Mouse (Mus musculus) embryonic fibroblast, embryonic 13.5 days (primary cell): ENCODE measurements around the gene Twnk. TPM values are rescaled to one million over a fixed set of nuclear protein-coding genes. Genes with fewer than 3 reads are reported as not detected.

Source experiments
- H3K27ac ChIP-seq: 2 replicates; pipeline ENCODE4 v1.5.1; 2012; ENCODE audit warnings: low read length, control low read depth, inconsistent platforms; ENCODE audit not compliant: insufficient read depth
- H3K4me1 ChIP-seq: 2 replicates; pipeline ENCODE4 v1.6.1; 2011; ENCODE audit warnings: low read length; ENCODE audit not compliant: control insufficient read depth, insufficient read depth
- H3K4me3 ChIP-seq: 2 replicates; pipeline ENCODE4 v1.5.1; 2011; ENCODE audit warnings: mild to moderate bottlenecking, control low read depth, low read length; ENCODE audit not compliant: insufficient read depth
- CTCF ChIP-seq: IDR thresholded peaks from 2 replicates; pipeline ENCODE4 v1.5.1; 2011; ENCODE audit warnings: mild to moderate bottlenecking, control low read depth, low read length, moderate library complexity, borderline replicate concordance; ENCODE audit not compliant: insufficient read depth
- POLR2A ChIP-seq: IDR thresholded peaks from 2 replicates; pipeline ENCODE4 v1.6.1; 2011; ENCODE audit warnings: low read depth, mild to moderate bottlenecking, control low read depth, low read length, moderate library complexity
- polyA plus RNA-seq: library from polyadenylated mRNA; stranded (reverse); fragments of >200 nt; gene quantifications from 2 replicates; pipeline ENCODE4 v1.2.4, GENCODE M21; 2011; ENCODE audit warnings: low read depth; ENCODE audit not compliant: missing spikeins, insufficient read length

Twnk gene
- polyA plus RNA-seq, 1 experiment: 7.8 TPM

- TF ChIP-seq CTCF (no peak), POLR2A (no peak)
Measured at GRCm38 (mm10) chr19:44987004-44987403, 18.5 kb upstream of the Twnk start.

GRCm38 (mm10) chr19:44987851-44988250 lies 17.6 kb upstream of the Twnk start:
- Histone ChIP-seq H3K27ac (no peak overlapping the region), H3K4me1 (0 out of 2 replicates have a peak, but pooled peaks cover 4% of the 10 kb centered on the region), H3K4me3 (no peak overlapping the region)
- TF ChIP-seq POLR2A (no peak), CTCF (no peak)

More at GRCm38 (mm10) chr19:44987004-44987403, 18.5 kb upstream of the Twnk start:
- Histone ChIP-seq H3K27ac (no peak overlapping the region), H3K4me1 (0 out of 2 replicates have a peak, but pooled peaks cover 4% of the 10 kb centered on the region), H3K4me3 (no peak overlapping the region)

GRCm38 (mm10) chr19:44988321-44988720 lies 17.1 kb upstream of the Twnk start:
- no peak overlapping the region for H3K4me3 ChIP-seq
- no peak for TF ChIP-seq POLR2A
- TF ChIP-seq CTCF: no peak
- H3K27ac ChIP-seq: no peak overlapping the region
- H3K4me1 ChIP-seq: 0 out of 2 replicates have a peak, but pooled peaks cover 4% of the 10 kb centered on the region

GRCm38 (mm10) chr19:44988831-44989566 lies 16.5 kb upstream of the Twnk start, which contains the start of gene Sema4g:
Gene Sema4g, plus strand, starts transcription at chr19:44989101.
- Histone ChIP-seq H3K4me3 (peak within 1 kb of the TSS; percentile 54), H3K27ac (no peak within 1 kb of the TSS)

GRCm38 (mm10) chr19:44989567-44990495 lies 15.6 kb upstream of the Twnk start:
- TF ChIP-seq CTCF (no peak), POLR2A (no peak)
- H3K4me1 ChIP-seq: 0 out of 2 replicates have a peak, but pooled peaks cover 4% of the 10 kb centered on the region
- no peak overlapping the region for H3K27ac ChIP-seq
- H3K4me3 ChIP-seq: peak overlapping the region; percentile 54

More at GRCm38 (mm10) chr19:44988831-44989566, 16.5 kb upstream of the Twnk start, which contains the start of gene Sema4g:
- H3K4me1 ChIP-seq: 0 out of 2 replicates have a peak, but pooled peaks cover 4% of the 10 kb centered on the region
- TF ChIP-seq POLR2A (peak; percentile 32; the same call in 1 of the 2 replicates), CTCF (no peak)

GRCm38 (mm10) chr19:44991031-44991430 lies 14.4 kb upstream of the Twnk start:
- no peak for TF ChIP-seq CTCF
- TF ChIP-seq POLR2A: no peak
- H3K27ac ChIP-seq: no peak overlapping the region

GRCm38 (mm10) chr19:44992246-44992645 lies 13.2 kb upstream of the Twnk start:
- Histone ChIP-seq H3K4me3 (no peak overlapping the region), H3K4me1 (0 out of 2 replicates have a peak, but pooled peaks cover 4% of the 10 kb centered on the region), H3K27ac (no peak overlapping the region)
- TF ChIP-seq CTCF (no peak), POLR2A (no peak)

More at GRCm38 (mm10) chr19:44991031-44991430, 14.4 kb upstream of the Twnk start:
- Histone ChIP-seq H3K4me3 (no peak overlapping the region), H3K4me1 (0 out of 2 replicates have a peak, but pooled peaks cover 4% of the 10 kb centered on the region)

GRCm38 (mm10) chr19:44992712-44993111 lies 12.8 kb upstream of the Twnk start:
- no peak overlapping the region for H3K27ac ChIP-seq
- TF ChIP-seq POLR2A: no peak
- no peak for TF ChIP-seq CTCF
- H3K4me1 ChIP-seq: 0 out of 2 replicates have a peak, but pooled peaks cover 4% of the 10 kb centered on the region
- H3K4me3 ChIP-seq: no peak overlapping the region

GRCm38 (mm10) chr19:44997786-44998185 lies 7.7 kb upstream of the Twnk start:
- no peak for TF ChIP-seq CTCF
- no peak for TF ChIP-seq POLR2A
- Histone ChIP-seq H3K4me1 (no peaks in the 10 kb centered on the region), H3K4me3 (no peak overlapping the region), H3K27ac (no peak overlapping the region)

GRCm38 (mm10) chr19:44999647-45000046 lies 5.8 kb upstream of the Twnk start:
- TF ChIP-seq POLR2A (no peak), CTCF (no peak)
- Histone ChIP-seq H3K4me3 (no peak overlapping the region), H3K27ac (no peak overlapping the region), H3K4me1 (no peaks in the 10 kb centered on the region)
